Mouse (Mus musculus) right cerebral cortex, postnatal 14 days (tissue): ENCODE data around the gene Tspan9.

Source experiments
- DNase-seq: peaks from one replicate; pipeline ENCODE4 v3.0.0; 2022

Tspan9 gene

GRCm38 (mm10) chr6:127912938-127913337 is 230.5 kb downstream of the Tspan9 start:
- DNase-seq: no peak

GRCm38 (mm10) chr6:127911687-127912086 is 231.7 kb downstream of the Tspan9 start:
- DNase-seq: no peak
